Mouse (Mus musculus) C2C12 (cell line): ENCODE measurements around the gene Tbkbp1. TPM values are rescaled to one million over a fixed set of nuclear protein-coding genes. Genes with fewer than 3 reads are reported as not detected.
"Not testable (repeated sequence)": the region's sequence is repeated elsewhere in the genome, so short reads cannot be mapped to it uniquely, and the experiment has no call there.

Source experiments
- H3K27me3 ChIP-seq: one replicate; pipeline ENCODE4 v1.6.1; 2011; ENCODE audit not compliant: control insufficient read depth, insufficient read depth, insufficient read length
- H3K36me3 ChIP-seq: one replicate; pipeline ENCODE4 v1.6.1; 2011; ENCODE audit not compliant: control insufficient read depth, insufficient read depth
- H3K4me3 ChIP-seq: one replicate; pipeline ENCODE4 v1.5.1; 2011; ENCODE audit warnings: mild to moderate bottlenecking, control low read depth; ENCODE audit not compliant: poor library complexity, insufficient read depth, severe bottlenecking
- H3K79me2 ChIP-seq: one replicate; pipeline ENCODE4 v1.6.1; 2011; ENCODE audit not compliant: control insufficient read depth, insufficient read depth
- H3K79me3 ChIP-seq: one replicate; pipeline ENCODE4 v1.6.1; 2011; ENCODE audit warnings: low read depth, control low read depth
- H3ac ChIP-seq: one replicate; pipeline ENCODE3; 2011; ENCODE audit warnings: low read depth; ENCODE audit not compliant: control insufficient read depth, insufficient read length
- CEBPB ChIP-seq: IDR thresholded peaks from one replicate; pipeline ENCODE4 v1.6.1; 2011; ENCODE audit warnings: low read depth, mild to moderate bottlenecking, control low read depth, moderate library complexity
- CTCF ChIP-seq: IDR thresholded peaks from one replicate; pipeline ENCODE4 v1.5.1; 2011; ENCODE audit not compliant: control insufficient read depth, insufficient read depth, insufficient read length
- FOSL1 ChIP-seq: IDR thresholded peaks from one replicate; pipeline ENCODE4 v1.8.0; 2011; ENCODE audit warnings: mild to moderate bottlenecking, low read length; ENCODE audit not compliant: poor library complexity, insufficient read depth, severe bottlenecking
- MAX ChIP-seq: IDR thresholded peaks from one replicate; pipeline ENCODE4 v1.6.1; 2011; ENCODE audit warnings: mild to moderate bottlenecking, control low read depth
- MYOD1 ChIP-seq: IDR thresholded peaks from one replicate; pipeline ENCODE4 v1.6.1; 2011; ENCODE audit warnings: low read depth; ENCODE audit not compliant: control insufficient read depth, insufficient read length
- MYOG ChIP-seq: IDR thresholded peaks from one replicate; pipeline ENCODE4 v1.6.1; 2011; ENCODE audit not compliant: control insufficient read depth, insufficient read length; ENCODE audit errors: extremely low read depth
- USF1 ChIP-seq: IDR thresholded peaks from one replicate; pipeline ENCODE4 v1.6.1; 2011; ENCODE audit warnings: low read depth, mild to moderate bottlenecking, control low read depth, moderate library complexity
- polyA plus RNA-seq: library from polyadenylated mRNA; unstranded; fragments of >200 nt; fragmentation: generic; extraction: Trizol; gene quantifications from one replicate; pipeline ENCODE4 v1.2.1, GENCODE M21; 2012; ENCODE audit warnings: missing spikeins

Tbkbp1 gene
- polyA plus RNA-seq, 1 experiment: 0.46 TPM

- Histone ChIP-seq H3K79me2 (peaks cover 40% of the 10 kb centered on the region), H3K36me3 (peaks cover 5% of the 10 kb centered on the region), H3K27me3 (no peaks in the 10 kb centered on the region), H3K79me3 (peaks cover 12% of the 10 kb centered on the region), H3ac (no peak overlapping the region), H3K4me3 (no peak overlapping the region)
- TF ChIP-seq USF1: peak; percentile 81
- no peak for TF ChIP-seq MYOD1
- no peak for TF ChIP-seq MYOG
- peak; percentile 6 for TF ChIP-seq CEBPB
- peak; percentile 64 for TF ChIP-seq MAX
These were observed 40.8 kb upstream of the Tbkbp1 start for GRCm38 (mm10) chr11:97191915-97192620.

DNA sequence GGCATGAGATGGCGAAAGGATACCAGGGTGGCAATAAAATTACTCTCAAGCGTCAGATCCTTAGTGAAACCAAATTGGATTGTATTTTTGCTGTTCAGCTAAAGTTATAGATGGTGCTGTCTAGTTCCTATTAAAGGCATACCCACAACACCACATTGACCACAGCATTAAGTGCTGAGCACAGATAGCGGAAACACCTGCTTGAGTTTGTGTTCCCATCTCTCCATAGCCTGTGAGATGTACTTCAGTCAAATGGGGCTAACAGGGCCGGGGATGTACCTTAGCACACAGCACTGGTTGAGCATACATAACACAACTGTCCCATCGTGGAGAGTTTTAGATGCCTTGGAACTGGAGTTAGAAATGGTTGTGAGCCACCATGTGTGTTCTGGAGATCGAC, 39.7 kb upstream of the Tbkbp1 start:
- no peak for TF ChIP-seq CTCF
- TF ChIP-seq MYOG: no peak
- TF ChIP-seq MAX: no peak
- TF ChIP-seq MYOD1: no peak
- TF ChIP-seq CEBPB: no peak
- no peak for TF ChIP-seq USF1
- no peak for TF ChIP-seq FOSL1
- peaks cover 20% of the 10 kb centered on the region for H3K79me3 ChIP-seq

DNA sequence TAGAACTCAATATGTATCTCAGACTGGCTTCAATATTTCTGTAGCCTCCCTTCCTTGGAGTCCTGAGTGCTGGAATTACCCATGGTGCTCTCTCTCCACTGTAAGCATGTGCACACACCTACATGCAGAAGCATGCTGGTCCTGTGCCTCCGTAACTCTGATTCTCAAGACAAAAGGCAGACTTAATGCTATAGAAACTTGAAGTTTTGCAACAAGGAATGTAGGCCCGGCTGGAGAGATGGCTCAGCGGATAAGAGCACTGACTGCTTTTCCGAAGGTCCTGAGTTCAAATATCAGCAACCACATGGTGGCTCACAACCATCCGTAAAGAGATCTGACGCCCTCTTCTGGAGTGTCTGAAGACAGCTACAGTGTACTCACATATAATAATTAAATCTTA, 38.4 kb upstream of the Tbkbp1 start:
- Histone ChIP-seq H3K79me2 (peaks cover 64% of the 10 kb centered on the region), H3K36me3 (peaks cover 27% of the 10 kb centered on the region), H3K79me3 (peaks cover 34% of the 10 kb centered on the region)
- not testable (repeated sequence) for H3K4me3 ChIP-seq, H3K27me3 ChIP-seq, H3ac ChIP-seq

More for the DNA sequence above, 39.7 kb upstream of the Tbkbp1 start:
- Histone ChIP-seq H3ac (no peak overlapping the region), H3K27me3 (no peaks in the 10 kb centered on the region), H3K79me2 (peaks cover 50% of the 10 kb centered on the region), H3K4me3 (no peak overlapping the region), H3K36me3 (peaks cover 13% of the 10 kb centered on the region)

GRCm38 (mm10) chr11:97189231-97189630, 37.9 kb upstream of the Tbkbp1 start:
- no peak for TF ChIP-seq CTCF
- TF ChIP-seq USF1: no peak
- TF ChIP-seq FOSL1: no peak
- no peak for TF ChIP-seq CEBPB
- Histone ChIP-seq H3K27me3 (no peaks in the 10 kb centered on the region), H3K79me3 (peaks cover 38% of the 10 kb centered on the region)

GRCm38 (mm10) chr11:97188643-97188955, 37.3 kb upstream of the Tbkbp1 start:
- peak overlapping the region; percentile 56 for H3ac ChIP-seq
- no peak for TF ChIP-seq MYOG
- TF ChIP-seq MYOD1: no peak
- TF ChIP-seq USF1: peak; percentile 81
- H3K27me3 ChIP-seq: no peaks in the 10 kb centered on the region
- H3K36me3 ChIP-seq: peaks cover 37% of the 10 kb centered on the region
- H3K4me3 ChIP-seq: peak overlapping the region; percentile 85
- peaks cover 44% of the 10 kb centered on the region for H3K79me3 ChIP-seq
- peaks cover 73% of the 10 kb centered on the region for H3K79me2 ChIP-seq

More at GRCm38 (mm10) chr11:97189231-97189630, 37.9 kb upstream of the Tbkbp1 start:
- Histone ChIP-seq H3K79me2 (peaks cover 68% of the 10 kb centered on the region), H3K36me3 (peaks cover 31% of the 10 kb centered on the region), H3K4me3 (peak overlapping the region; percentile 85), H3ac (no peak overlapping the region)

- Histone ChIP-seq H3K36me3 (peaks cover 43% of the 10 kb centered on the region), H3K79me3 (peaks cover 50% of the 10 kb centered on the region), H3K79me2 (peaks cover 73% of the 10 kb centered on the region), H3ac (peak within 1 kb of the TSS; percentile 91), H3K4me3 (peak within 1 kb of the TSS; percentile 85), H3K27me3 (no peaks in the 10 kb centered on the region)
- peak; percentile 99 for TF ChIP-seq MAX
- TF ChIP-seq MYOD1: no peak
These were observed 36.7 kb upstream of the Tbkbp1 start, which contains the start of gene Kpnb1 for GRCm38 (mm10) chr11:97187764-97188642. Gene Kpnb1 (minus strand): TSS chr11:97187881.
